Mouse (Mus musculus) stomach, embryonic 15.5 days (tissue): Measurements from ENCODE around the gene Myl12a. TPM values are rescaled to one million over a fixed set of nuclear protein-coding genes. Genes with fewer than 3 reads are reported as not detected.

Source experiments
- ATAC-seq: fragments of 200-750 bp; cut with Nextera tagmentation; 2 replicates; pipeline ENCODE4 v1.8.0; 2017; ENCODE audit warnings: low read depth, moderate number of reproducible peaks, moderate TSS enrichment; ENCODE audit not compliant: insufficient read depth, low FRiP score
- H3K27ac ChIP-seq: fragments of 300-500 bp; sonication (generic); 2 replicates; pipeline ENCODE4 v1.5.1; 2015; ENCODE audit warnings: mild to moderate bottlenecking, inconsistent platforms
- H3K27me3 ChIP-seq: fragments of 300-500 bp; sonication (generic); replicated peaks from 2 replicates; pipeline ENCODE4 v1.6.1; 2015; ENCODE audit warnings: inconsistent platforms
- H3K36me3 ChIP-seq: fragments of 300-500 bp; sonication (generic); 2 replicates; pipeline ENCODE4 v1.6.1; 2015; ENCODE audit warnings: inconsistent platforms
- H3K4me1 ChIP-seq: fragments of 300-500 bp; sonication (generic); 2 replicates; pipeline ENCODE4 v1.6.1; 2015; ENCODE audit warnings: inconsistent platforms
- H3K4me2 ChIP-seq: fragments of 300-500 bp; sonication (generic); 2 replicates; pipeline ENCODE4 v1.6.1; 2015; ENCODE audit warnings: mild to moderate bottlenecking, inconsistent platforms
- H3K4me3 ChIP-seq: fragments of 300-500 bp; sonication (generic); replicated peaks from 2 replicates; pipeline ENCODE4 v1.5.1; 2015; ENCODE audit warnings: inconsistent platforms
- H3K9ac ChIP-seq: fragments of 300-500 bp; sonication (generic); 2 replicates; pipeline ENCODE4 v1.6.1; 2015; ENCODE audit warnings: inconsistent platforms
- H3K9me3 ChIP-seq: fragments of 300-500 bp; sonication (generic); 2 replicates; pipeline ENCODE4 v1.6.1; 2016; ENCODE audit warnings: inconsistent platforms
- WGBS: fragments of 180-500 bp; shearing (Covaris S2); methylation state at CpG from one replicate; pipeline ENCODE4 v1.1.7; 2015; 5-methylcytosine and 5-hydroxymethylcytosine counted together
- polyA plus RNA-seq: library from polyadenylated mRNA; unstranded; fragments of >200 nt; fragmentation: Nextera tagmentation; extraction: Ambion mirVana; gene quantifications from 2 replicates; pipeline ENCODE4 v1.2.1, GENCODE M21; 2015

Myl12a gene
- polyA plus RNA-seq, 1 experiment from 2014 or later, result 495 TPM

DNA sequence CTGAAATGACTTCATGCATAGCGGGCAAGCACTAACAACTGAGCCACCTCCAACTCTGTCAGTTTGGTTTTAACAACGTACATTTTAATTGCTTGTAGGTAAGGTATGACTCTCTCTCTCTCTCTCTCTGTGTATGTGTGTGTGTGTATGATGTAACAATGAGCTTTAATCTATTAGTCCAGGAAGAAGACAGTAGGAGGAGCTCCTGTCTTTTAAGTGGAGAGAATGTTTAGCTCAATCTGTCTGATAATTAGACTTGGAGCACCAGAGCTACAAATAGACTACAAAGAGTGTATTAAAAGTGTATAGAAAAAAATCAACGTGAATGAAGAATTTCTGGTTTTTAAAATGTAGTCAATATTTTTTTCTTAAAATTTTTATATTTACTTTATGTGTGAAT is 6.0 kb upstream of the Myl12a start:
- no peak overlapping the region for H3K4me2 ChIP-seq
- no peak overlapping the region for H3K27ac ChIP-seq
- no peak overlapping the region for H3K9ac ChIP-seq
- H3K4me1 ChIP-seq, result peaks cover 10% of the 10 kb centered on the region
- no peak for ATAC-seq
- H3K9me3 ChIP-seq, result no peaks in the 10 kb centered on the region
- WGBS, result 78% methylated on average over 3 of the region's 3 CpGs
- H3K36me3 ChIP-seq, result no peaks in the 10 kb centered on the region
- H3K4me3 ChIP-seq, result no peak overlapping the region
- H3K27me3 ChIP-seq, result no peaks in the 10 kb centered on the region

GRCm38 (mm10) chr17:71006976-71007375 is 4.3 kb upstream of the Myl12a start:
- H3K27me3 ChIP-seq, result no peaks in the 10 kb centered on the region
- H3K9me3 ChIP-seq, result no peaks in the 10 kb centered on the region
- 85% methylated on average over 5 of the region's 5 CpGs for WGBS
- no peak for ATAC-seq
- no peak overlapping the region for H3K4me3 ChIP-seq
- no peak overlapping the region for H3K4me2 ChIP-seq
- no peak overlapping the region for H3K27ac ChIP-seq
- no peak overlapping the region for H3K9ac ChIP-seq
- no peaks in the 10 kb centered on the region for H3K36me3 ChIP-seq
- peaks cover 15% of the 10 kb centered on the region for H3K4me1 ChIP-seq

DNA sequence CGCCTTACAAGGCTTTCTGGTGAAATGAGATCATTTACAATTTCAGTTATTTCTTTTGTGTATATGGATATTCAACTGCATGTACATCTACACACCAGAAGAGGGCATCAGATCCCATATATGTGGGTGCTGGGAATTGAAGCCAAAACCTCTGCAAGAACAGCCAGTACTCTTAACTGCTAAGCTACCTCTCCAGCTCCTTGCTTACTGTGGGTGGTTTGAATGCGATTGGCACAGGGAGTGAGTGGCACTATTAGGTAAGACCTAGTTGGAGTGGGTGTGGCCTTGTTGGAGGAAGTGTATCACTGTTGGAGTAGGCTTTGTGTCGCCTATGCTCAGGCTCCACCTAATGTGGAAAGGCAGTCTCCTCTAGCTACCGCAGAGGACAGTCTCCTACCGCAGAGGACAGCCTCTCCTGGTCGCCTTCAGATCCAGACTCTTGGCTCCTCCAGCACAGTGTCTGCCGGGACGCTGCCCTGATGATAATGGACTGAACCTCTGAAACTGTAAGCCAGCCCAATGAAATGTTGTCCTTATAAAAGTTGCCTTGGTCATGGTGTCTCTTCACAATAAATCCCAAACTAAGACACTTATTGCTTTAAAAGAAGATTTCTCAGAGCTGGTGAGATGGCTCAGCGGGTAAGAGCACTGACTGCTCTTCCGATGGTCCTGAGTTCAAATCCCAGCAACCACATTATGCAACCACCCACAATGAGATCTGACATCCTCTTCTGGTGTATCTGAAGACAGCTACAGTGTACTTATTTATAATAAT is 1.7 kb upstream of the Myl12a start:
- ATAC-seq, result no peak
- Histone ChIP-seq H3K4me3 (no peak overlapping the region), H3K27me3 (no peaks in the 10 kb centered on the region)

GRCm38 (mm10) chr17:71003721-71004120 is 1.0 kb upstream of the Myl12a start:
- no peaks in the 10 kb centered on the region for H3K27me3 ChIP-seq
- peaks cover 22% of the 10 kb centered on the region for H3K4me1 ChIP-seq
- H3K9ac ChIP-seq, result no peak overlapping the region
- peak overlapping the region; percentile 100 for H3K27ac ChIP-seq
- no peak overlapping the region for H3K4me3 ChIP-seq
- no peaks in the 10 kb centered on the region for H3K36me3 ChIP-seq
- WGBS, result 69% methylated on average over 2 of the region's 2 CpGs
- H3K4me2 ChIP-seq, result no peak overlapping the region; the same call in 1 of the 2 replicates
- H3K9me3 ChIP-seq, result no peaks in the 10 kb centered on the region
- no peak for ATAC-seq

More for the DNA sequence above, 1.7 kb upstream of the Myl12a start:
- 89% methylated on average over 10 of the region's 10 CpGs for WGBS
- H3K4me1 ChIP-seq, result peaks cover 19% of the 10 kb centered on the region
- H3K27ac ChIP-seq, result peak overlapping the region; percentile 100; the same call in 1 of the 2 replicates
- no peak overlapping the region for H3K4me2 ChIP-seq
- no peak overlapping the region for H3K9ac ChIP-seq
- no peaks in the 10 kb centered on the region for H3K36me3 ChIP-seq
- H3K9me3 ChIP-seq, result no peaks in the 10 kb centered on the region

DNA sequence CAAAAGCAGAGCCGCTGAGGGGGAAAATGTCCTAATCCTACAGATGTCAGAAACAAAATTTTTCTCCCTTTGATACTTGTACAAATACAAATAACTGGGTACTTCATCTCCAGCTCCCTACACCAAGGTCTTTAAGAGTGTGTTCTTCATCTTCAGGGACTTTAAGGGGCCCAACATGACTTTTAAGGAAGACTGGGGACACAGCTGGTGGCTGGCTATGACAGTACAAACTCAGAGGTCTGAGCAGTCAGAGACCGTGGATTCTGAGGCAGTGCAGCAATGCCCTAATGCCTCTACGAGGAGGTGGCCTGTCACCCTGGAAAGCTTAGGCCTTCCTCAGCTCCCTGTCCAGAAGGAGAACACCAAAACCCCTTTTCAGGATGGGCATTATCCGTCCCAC is 434 bp upstream of the Myl12a start:
- Histone ChIP-seq H3K36me3 (no peaks in the 10 kb centered on the region), H3K27me3 (no peaks in the 10 kb centered on the region), H3K9me3 (no peaks in the 10 kb centered on the region), H3K9ac (peak overlapping the region; percentile 4; the same call in 1 of the 2 replicates), H3K4me1 (peaks cover 22% of the 10 kb centered on the region), H3K4me2 (peak overlapping the region; percentile 59), H3K4me3 (peak overlapping the region; percentile 92), H3K27ac (peak overlapping the region; percentile 100)
- 47% methylated on average over 4 of the region's 4 CpGs for WGBS
- ATAC-seq, result no peak

GRCm38 (mm10) chr17:71002081-71002743 is 466 bp downstream of the Myl12a start, which contains the start of gene Myom1:
Myom1 (plus strand) TSS chr17:71002633.
- Histone ChIP-seq H3K36me3 (no peaks in the 10 kb centered on the region), H3K27ac (peak within 1 kb of the TSS; percentile 100), H3K9ac (peak within 1 kb of the TSS; percentile 98), H3K27me3 (no peaks in the 10 kb centered on the region), H3K4me1 (peaks cover 22% of the 10 kb centered on the region), H3K4me3 (peak within 1 kb of the TSS; percentile 92), H3K4me2 (peak within 1 kb of the TSS; percentile 59), H3K9me3 (no peaks in the 10 kb centered on the region)
- peak; percentile 93 for ATAC-seq
- WGBS, result under 1% methylated on average over 64 of the region's 65 CpGs

DNA sequence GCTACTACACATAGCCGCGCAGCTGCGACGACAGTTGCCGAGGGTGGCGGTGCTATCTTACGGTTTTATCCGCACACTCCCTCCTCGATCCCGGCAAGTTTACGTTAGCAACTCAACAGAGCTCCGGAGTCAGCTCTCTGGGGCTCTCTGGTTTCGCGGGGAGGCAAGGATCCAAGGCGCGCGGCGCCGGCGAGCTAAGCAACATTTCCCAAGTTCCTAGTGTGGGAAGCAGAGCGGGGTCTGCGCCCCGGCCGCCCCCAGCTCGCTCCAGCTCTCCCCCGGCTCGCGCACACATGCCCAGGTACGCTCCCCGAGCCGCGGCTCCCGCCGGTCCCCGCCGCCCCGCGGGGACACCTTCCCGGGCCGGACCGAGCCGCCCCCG is 988 bp downstream of the Myl12a start:
- peaks cover 22% of the 10 kb centered on the region for H3K4me1 ChIP-seq
- peak overlapping the region; percentile 98 for H3K9ac ChIP-seq
- H3K27ac ChIP-seq, result peak overlapping the region; percentile 100
- H3K36me3 ChIP-seq, result no peaks in the 10 kb centered on the region
- under 1% methylated on average over 43 of the region's 43 CpGs for WGBS
- H3K4me3 ChIP-seq, result peak overlapping the region; percentile 92
- H3K27me3 ChIP-seq, result no peaks in the 10 kb centered on the region
- H3K4me2 ChIP-seq, result peak overlapping the region; percentile 59
- no peaks in the 10 kb centered on the region for H3K9me3 ChIP-seq
- peak; percentile 66 for ATAC-seq

GRCm38 (mm10) chr17:71001067-71001466 is 1.6 kb downstream of the Myl12a start:
- H3K27me3 ChIP-seq, result no peaks in the 10 kb centered on the region
- H3K4me2 ChIP-seq, result peak overlapping the region; percentile 59
- peak overlapping the region; percentile 98 for H3K9ac ChIP-seq
- H3K9me3 ChIP-seq, result no peaks in the 10 kb centered on the region
- peak overlapping the region; percentile 100 for H3K27ac ChIP-seq
- 0 out of 2 replicates have a peak, but pooled peaks cover 4% of the 10 kb centered on the region for H3K36me3 ChIP-seq
- WGBS, result 4% methylated on average over 6 of the region's 6 CpGs
- peak overlapping the region; percentile 92 for H3K4me3 ChIP-seq
- peaks cover 22% of the 10 kb centered on the region for H3K4me1 ChIP-seq
- ATAC-seq, result no peak

GRCm38 (mm10) chr17:71000255-71000654 is 2.4 kb downstream of the Myl12a start:
- WGBS, result 43% methylated on average over 2 of the region's 2 CpGs
- H3K27ac ChIP-seq, result no peak overlapping the region
- peaks cover 22% of the 10 kb centered on the region for H3K4me1 ChIP-seq
- ATAC-seq, result no peak
- H3K9me3 ChIP-seq, result no peaks in the 10 kb centered on the region
- H3K4me2 ChIP-seq, result peak overlapping the region; percentile 59
- H3K27me3 ChIP-seq, result no peaks in the 10 kb centered on the region
- H3K36me3 ChIP-seq, result peaks cover 10% of the 10 kb centered on the region; the same call in 1 of the 2 replicates
- H3K4me3 ChIP-seq, result peak overlapping the region; percentile 25
- no peak overlapping the region for H3K9ac ChIP-seq

DNA sequence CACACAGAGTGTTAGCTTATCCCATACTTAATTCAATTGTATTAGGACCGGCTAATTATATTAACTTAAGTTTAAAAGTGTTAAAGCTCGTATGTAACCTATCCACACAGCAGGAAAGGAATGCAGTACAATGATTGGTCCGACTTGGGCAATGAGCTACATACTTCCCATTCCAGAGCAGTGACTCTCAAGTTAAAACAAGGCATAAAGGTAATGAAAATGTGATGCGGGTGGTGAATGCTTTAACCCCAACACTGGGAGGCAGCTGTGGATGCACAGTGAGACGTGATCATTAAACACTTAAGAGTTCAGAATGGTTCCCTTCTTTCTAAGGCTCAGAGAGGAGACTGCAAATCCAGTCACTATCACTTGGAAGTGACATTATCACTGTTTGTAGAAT is 3.5 kb downstream of the Myl12a start:
- Histone ChIP-seq H3K27me3 (no peaks in the 10 kb centered on the region), H3K9ac (no peak overlapping the region), H3K36me3 (peaks cover 14% of the 10 kb centered on the region; the same call in 1 of the 2 replicates), H3K9me3 (no peaks in the 10 kb centered on the region), H3K4me1 (peaks cover 23% of the 10 kb centered on the region), H3K4me3 (no peak overlapping the region), H3K27ac (no peak overlapping the region), H3K4me2 (no peak overlapping the region)
- WGBS, result 52% methylated on average over 5 of the region's 5 CpGs
- no peak for ATAC-seq

DNA sequence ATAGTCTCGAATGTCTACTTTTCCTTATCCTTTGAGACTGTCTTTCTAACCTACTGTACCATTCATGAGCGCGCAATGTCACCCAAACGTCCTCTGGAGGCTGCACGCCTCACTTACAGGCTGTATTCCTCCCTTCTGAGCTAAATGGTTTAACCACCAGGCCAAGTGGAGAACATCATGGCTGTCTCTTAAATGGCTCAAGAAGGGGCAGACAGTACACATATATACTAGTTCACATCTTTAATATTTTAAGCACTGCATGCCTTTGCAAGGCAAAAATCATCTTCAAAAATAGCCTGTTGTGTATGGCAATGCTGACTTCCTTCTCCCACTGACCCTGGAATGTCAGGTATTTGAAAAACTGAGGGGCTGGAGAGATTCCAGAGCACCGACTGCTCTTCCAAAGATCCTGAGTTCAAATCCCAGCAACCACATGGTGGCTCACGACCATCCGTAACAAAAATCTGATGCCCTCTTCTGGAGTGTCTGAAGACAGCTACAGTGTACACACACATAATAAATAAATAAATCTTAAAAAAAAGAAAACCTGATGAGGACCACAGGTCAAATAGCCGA is 4.2 kb downstream of the Myl12a start:
- WGBS, result 78% methylated on average over 9 of the region's 9 CpGs
- Histone ChIP-seq H3K4me1 (peaks cover 22% of the 10 kb centered on the region), H3K36me3 (peaks cover 14% of the 10 kb centered on the region; the same call in 1 of the 2 replicates), H3K27me3 (no peaks in the 10 kb centered on the region), H3K4me2 (no peak overlapping the region), H3K9me3 (no peaks in the 10 kb centered on the region), H3K27ac (no peak overlapping the region), H3K4me3 (no peak overlapping the region), H3K9ac (no peak overlapping the region)
- no peak for ATAC-seq

DNA sequence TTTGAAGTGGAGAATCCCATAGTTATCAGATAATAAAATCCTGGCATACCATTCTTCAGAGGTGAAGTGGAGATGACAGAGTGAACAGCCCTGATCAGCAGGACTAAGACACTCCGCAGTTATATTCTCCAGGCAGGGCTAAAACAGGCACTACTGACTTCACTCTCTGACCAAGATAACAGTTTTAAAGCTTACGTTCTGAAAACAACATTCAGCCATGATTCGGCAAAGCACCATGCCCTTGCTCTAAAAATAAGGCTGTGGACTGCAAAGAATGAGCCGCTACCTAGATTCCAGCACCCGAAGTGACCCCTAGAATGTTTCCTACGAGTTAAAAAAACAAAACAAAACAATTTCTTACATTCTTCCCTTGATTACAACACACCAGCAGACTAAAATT is 4.8 kb downstream of the Myl12a start:
- 70% methylated on average over 6 of the region's 6 CpGs for WGBS
- no peak overlapping the region for H3K4me2 ChIP-seq
- H3K9me3 ChIP-seq, result no peaks in the 10 kb centered on the region
- H3K27ac ChIP-seq, result no peak overlapping the region
- peaks cover 15% of the 10 kb centered on the region; the same call in 1 of the 2 replicates for H3K36me3 ChIP-seq
- H3K4me1 ChIP-seq, result peaks cover 15% of the 10 kb centered on the region; the same call in 1 of the 2 replicates
- H3K4me3 ChIP-seq, result no peak overlapping the region
- no peak for ATAC-seq
- H3K9ac ChIP-seq, result no peak overlapping the region
- H3K27me3 ChIP-seq, result no peaks in the 10 kb centered on the region
